Mouse (Mus musculus): Measurements from ENCODE around the gene Gatad2b.

- TF ChIP-seq CTCF (IDR thresholded peaks at IDR 0.05; ENCODE audit: borderline replicate concordance, insufficient read depth, low read length) (no peak), POLR2A (IDR thresholded peaks at IDR 0.05; ENCODE audit: low read depth, low read length) (no peak)
These were observed 22.2 kb upstream of the Gatad2b start for GRCm38 (mm10) chr3:90270784-90271183.
